ENCODE assay signal across 8 mouse cellular contexts in the genomic region with DNA sequence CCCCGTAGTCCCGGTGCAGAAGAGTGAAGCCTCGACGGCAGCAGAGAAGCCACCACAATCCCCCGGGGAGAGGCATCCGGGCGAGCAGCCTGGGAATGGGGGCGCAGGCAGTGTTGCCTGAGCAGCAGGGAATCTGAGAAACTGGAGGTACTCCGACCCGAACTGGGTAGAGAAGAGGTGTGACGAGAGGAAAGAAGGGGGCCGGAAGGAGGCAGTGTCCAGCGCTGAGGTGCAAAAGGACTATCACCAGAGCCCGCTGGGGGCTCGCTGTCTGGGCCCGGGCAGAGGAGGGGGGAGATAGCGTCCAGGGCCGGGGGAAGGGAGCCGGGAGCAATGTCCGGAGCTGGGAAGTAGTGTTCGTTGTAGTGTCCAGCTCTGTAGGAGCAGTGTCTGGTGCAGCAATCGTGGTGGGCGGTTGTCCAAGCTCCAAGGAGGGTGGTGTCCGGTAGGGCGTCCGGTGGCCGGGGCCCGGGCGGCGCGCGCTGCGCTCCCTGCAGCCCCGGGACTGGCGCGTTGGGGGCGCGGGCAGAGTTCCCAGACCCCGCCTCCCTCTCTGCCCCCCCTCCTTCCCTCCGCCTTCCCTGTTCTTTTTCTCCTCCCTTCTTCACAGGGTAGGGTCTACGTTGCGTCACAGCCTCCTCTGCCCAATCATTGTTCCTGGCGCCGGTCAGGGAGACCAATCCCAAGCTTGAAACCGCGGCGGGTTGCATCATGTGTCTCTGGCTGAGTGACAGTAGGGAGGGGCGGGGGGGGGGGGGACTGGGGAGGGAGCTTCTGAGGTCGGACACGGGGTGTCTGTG. TPM values are rescaled to one million over a fixed set of nuclear protein-coding genes. Genes with fewer than 3 reads are reported as not detected.
DNase-seq lines count a peak whose midpoint lies in the region; ATAC-seq and TF ChIP-seq lines count a peak whose summit lies in the region.

Plekhh3 (minus strand) TSS at position 541 of the 800 bp plus-strand sequence.

- H3K9me3 ChIP-seq in forebrain, embryonic 12.5 days: no peaks in the 10 kb centered on the region
- no peaks in the 10 kb centered on the region for H3K9me3 ChIP-seq in heart, postnatal 0 days (replicated peaks; ENCODE audit: control insufficient read depth, low read length)
- H3K9me3 ChIP-seq in liver, embryonic 16.5 days (replicated peaks; ENCODE audit: control insufficient read depth, low read length): no peaks in the 10 kb centered on the region
- no peaks in the 10 kb centered on the region for H3K9me3 ChIP-seq in neural tube, embryonic 13.5 days

- H3K27ac ChIP-seq in brown adipose tissue, adult 24 weeks (replicated peaks; ENCODE audit: low read depth, low read length): peak within 1 kb of the TSS; percentile 81
- peak within 1 kb of the TSS; percentile 78 for H3K27ac ChIP-seq in forebrain, embryonic 12.5 days
- peak within 1 kb of the TSS; percentile 92 for H3K27ac ChIP-seq in heart, postnatal 0 days (ENCODE audit: low read depth)
- peak within 1 kb of the TSS; percentile 54 for H3K27ac ChIP-seq in liver, embryonic 16.5 days (ENCODE audit: low read length)
- H3K27ac ChIP-seq in neural tube, embryonic 13.5 days (replicated peaks): peak within 1 kb of the TSS; percentile 90

- peak; percentile 96 for ATAC-seq in forebrain, embryonic 12.5 days (ENCODE audit: low FRiP score)
- ATAC-seq in heart, postnatal 0 days (ENCODE audit: insufficient read depth, low read depth): peak; percentile 93
- ATAC-seq in liver, embryonic 16.5 days (ENCODE audit: low read depth): peak; percentile 88
- ATAC-seq in neural tube, embryonic 13.5 days (ENCODE audit: low read depth): peak; percentile 97

- H3K4me2 ChIP-seq in forebrain, embryonic 12.5 days: peak within 1 kb of the TSS; percentile 89
- H3K4me2 ChIP-seq in heart, postnatal 0 days (ENCODE audit: low read depth, low read length): peak within 1 kb of the TSS; percentile 86
- H3K4me2 ChIP-seq in liver, embryonic 16.5 days (ENCODE audit: low read depth, low read length): peak within 1 kb of the TSS; percentile 65
- peak within 1 kb of the TSS; percentile 87 for H3K4me2 ChIP-seq in neural tube, embryonic 13.5 days

- peak within 1 kb of the TSS; percentile 74 for H3K9ac ChIP-seq in forebrain, embryonic 12.5 days
- peak within 1 kb of the TSS; percentile 72 for H3K9ac ChIP-seq in heart, postnatal 0 days (replicated peaks; ENCODE audit: low read depth, low read length)
- H3K9ac ChIP-seq in liver, embryonic 16.5 days (ENCODE audit: low read depth, low read length): peak within 1 kb of the TSS; percentile 44
- H3K9ac ChIP-seq in neural tube, embryonic 13.5 days: peak within 1 kb of the TSS; percentile 78

- TF ChIP-seq CTCF in heart, postnatal 0 days (IDR thresholded peaks at IDR 0.05; ENCODE audit: low read depth): no peak

- WGBS in forebrain, embryonic 12.5 days: under 1% methylated on average over 49 of the region's 50 CpGs
- under 1% methylated on average over 50 of the region's 50 CpGs for WGBS in heart, postnatal 0 days
- WGBS in liver, embryonic 16.5 days (ENCODE audit: insufficient replicate concordance): under 1% methylated on average over 50 of the region's 50 CpGs
- WGBS in neural tube, embryonic 13.5 days: under 1% methylated on average over 48 of the region's 50 CpGs

- peaks cover 11% of the 10 kb centered on the region for H3K4me1 ChIP-seq in brown adipose tissue, adult 24 weeks (ENCODE audit: control insufficient read depth, insufficient read depth, insufficient read length, low read length)
- H3K4me1 ChIP-seq in forebrain, embryonic 12.5 days: peaks cover 68% of the 10 kb centered on the region
- peaks cover 41% of the 10 kb centered on the region for H3K4me1 ChIP-seq in heart, postnatal 0 days (ENCODE audit: control insufficient read depth, insufficient read depth)
- H3K4me1 ChIP-seq in liver, embryonic 16.5 days (ENCODE audit: control insufficient read depth, low read depth, low read length): peaks cover 30% of the 10 kb centered on the region
- peaks cover 78% of the 10 kb centered on the region for H3K4me1 ChIP-seq in neural tube, embryonic 13.5 days (replicated peaks)

- peak within 1 kb of the TSS; percentile 82 for H3K4me3 ChIP-seq in brown adipose tissue, adult 24 weeks (ENCODE audit: insufficient read depth, low read depth, low read length)
- H3K4me3 ChIP-seq in forebrain, embryonic 12.5 days (replicated peaks): peak within 1 kb of the TSS; percentile 67
- peak within 1 kb of the TSS; percentile 80 for H3K4me3 ChIP-seq in heart, postnatal 0 days (ENCODE audit: low read depth, low read length)
- peak within 1 kb of the TSS; percentile 55 for H3K4me3 ChIP-seq in liver, embryonic 16.5 days (ENCODE audit: low read depth, low read length)
- H3K4me3 ChIP-seq in neural tube, embryonic 13.5 days: peak within 1 kb of the TSS; percentile 63

- H3K27me3 ChIP-seq in forebrain, embryonic 12.5 days: peaks cover 79% of the 10 kb centered on the region
- no peaks in the 10 kb centered on the region for H3K27me3 ChIP-seq in heart, postnatal 0 days (ENCODE audit: control insufficient read depth, insufficient read depth, low read length)
- peaks cover 99% of the 10 kb centered on the region for H3K27me3 ChIP-seq in liver, embryonic 16.5 days (ENCODE audit: control insufficient read depth, insufficient read depth, low read depth, low read length)
- peaks cover 63% of the 10 kb centered on the region for H3K27me3 ChIP-seq in neural tube, embryonic 13.5 days

- peak; percentile 56 to 59 for DNase-seq in CD8-positive naive resting alpha-beta T cell, adult 2 months (ENCODE audit: low read depth in 2 of 2, low spot score in 2 of 2)
- peak; percentile 99 for DNase-seq in heart, postnatal 0 days (ENCODE audit: low spot score)
- DNase-seq in kidney, postnatal 4 days: peak; percentile 94 to 97
- DNase-seq in thymus, adult 18-20 months: peak; percentile 85 to 92

- peaks cover 17% of the 10 kb centered on the region for H3K36me3 ChIP-seq in forebrain, embryonic 12.5 days (replicated peaks)
- peaks cover 21% of the 10 kb centered on the region for H3K36me3 ChIP-seq in heart, postnatal 0 days (replicated peaks; ENCODE audit: control insufficient read depth, insufficient read depth, low read length)
- no peaks in the 10 kb centered on the region for H3K36me3 ChIP-seq in liver, embryonic 16.5 days (ENCODE audit: control insufficient read depth, insufficient read depth)
- H3K36me3 ChIP-seq in neural tube, embryonic 13.5 days: peaks cover 20% of the 10 kb centered on the region

- TF ChIP-seq EP300 in heart, postnatal 0 days (IDR thresholded peaks at IDR 0.05; ENCODE audit: low read depth): peak; percentile 34; the same call in 1 of the 2 replicates

RNA-seq across cellular contexts. Expression of gene Plekhh3, which starts in this region (rescaled TPM):
- polyA plus RNA-seq in brown adipose tissue, adult 24 weeks (2012; ENCODE audit: insufficient read depth, insufficient read length, missing spikeins): 21.8 and 33.6 TPM in 2 replicates
- polyA plus RNA-seq in forebrain, embryonic 12.5 days (2016; fragmentation: Nextera tagmentation; extraction: Ambion mirVana): 9.2 and 9.6 TPM in 2 replicates
- total RNA-seq in heart, postnatal 0 days (2014; rRNA removed; ENCODE audit: low replicate concordance): 22.0 and 23.2 TPM in 2 replicates
- polyA plus RNA-seq in heart, postnatal 0 days (2015; fragmentation: Nextera tagmentation; extraction: Ambion mirVana): 9.5 and 10.6 TPM in 2 replicates
- polyA plus RNA-seq in liver, embryonic 16.5 days (2015; fragmentation: Nextera tagmentation; extraction: Ambion mirVana): 1.1 and 1.7 TPM in 2 replicates
- polyA plus RNA-seq in neural tube, embryonic 13.5 days (2015; fragmentation: Nextera tagmentation; extraction: Ambion mirVana): 10.3 and 13.0 TPM in 2 replicates

Comparison
In these comparisons a context has a peak if more than half of its experiments do, and no peak if none do; other contexts are left out.
1. Peak in every context shown above with its lines: DNase-seq, ATAC-seq, H3K4me3 ChIP-seq and H3K27ac ChIP-seq.